Mouse (Mus musculus): ENCODE results near the gene Shroom3. TPM values are rescaled to one million over a fixed set of nuclear protein-coding genes. Genes with fewer than 3 reads are reported as not detected.
A peak's percentile ranks its signal among the peaks of the same experiment; 100 is the strongest.

Gene Shroom3
- polyA plus RNA-seq, 1 experiment from 2014 or later = 5.6 TPM

DNA sequence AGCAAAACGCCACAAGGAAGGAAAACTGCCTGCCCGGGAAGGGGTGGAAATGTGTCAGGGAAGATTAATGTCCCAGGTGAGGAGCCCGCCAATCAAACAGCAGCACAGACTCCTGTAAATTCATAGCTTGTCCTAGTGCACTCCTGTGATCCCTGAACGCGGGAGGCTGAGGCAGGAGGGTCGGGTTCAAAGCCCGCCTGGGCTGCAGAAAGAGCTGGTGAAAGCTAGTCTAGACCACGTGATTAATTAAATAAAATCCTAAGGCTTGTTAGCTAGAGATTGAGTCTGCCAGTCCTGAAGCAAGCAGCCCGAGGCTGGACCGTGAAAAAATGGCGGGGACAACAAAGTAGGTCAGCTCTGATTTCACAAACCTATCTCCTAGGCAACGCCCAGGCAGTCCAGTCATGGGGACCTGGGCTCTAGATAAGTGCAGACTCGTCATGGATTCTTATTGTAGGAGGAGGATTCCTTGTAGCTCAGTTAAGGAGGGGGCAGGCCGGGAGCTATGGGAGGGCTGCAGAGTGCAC lies 322.6 kb downstream of the Shroom3 start:
- TF ChIP-seq CTCF (IDR thresholded peaks at IDR 0.05; ENCODE audit: low read depth) = no peak
- ATAC-seq (ENCODE audit: insufficient read depth) (peak; percentile 44), DNase-seq (peak; percentile 40)
- H3K9ac ChIP-seq = peak overlapping the region; percentile 46; the same call in 1 of the 2 replicates
- peak overlapping the region; percentile 56 for H3K4me2 ChIP-seq
- H3K27ac ChIP-seq (ENCODE audit: low read depth) = peak overlapping the region; percentile 83
- no peaks in the 10 kb centered on the region for H3K27me3 ChIP-seq (ENCODE audit: insufficient read depth, low read length)
- WGBS = 39% methylated on average over 14 of the region's 14 CpGs
- H3K36me3 ChIP-seq (ENCODE audit: insufficient read depth) = no peaks in the 10 kb centered on the region
- H3K4me1 ChIP-seq (ENCODE audit: insufficient read depth) = peaks cover 11% of the 10 kb centered on the region
- H3K9me3 ChIP-seq (ENCODE audit: low read depth, low read length) = no peaks in the 10 kb centered on the region
- peak overlapping the region; percentile 22 for H3K4me3 ChIP-seq (ENCODE audit: low read depth, low read length)

GRCm38 (mm10) chr5:93008256-93008655 lies 325.0 kb downstream of the Shroom3 start:
- H3K27ac ChIP-seq (ENCODE audit: low read depth) = no peak overlapping the region
- 92% methylated on average over 9 of the region's 9 CpGs for WGBS
- no peak for ATAC-seq (ENCODE audit: insufficient read depth)

More at GRCm38 (mm10) chr5:93008256-93008655, 325.0 kb downstream of the Shroom3 start:
- H3K9me3 ChIP-seq (ENCODE audit: low read depth, low read length) = no peaks in the 10 kb centered on the region
- H3K4me3 ChIP-seq (ENCODE audit: low read depth, low read length) = no peak overlapping the region
- no peak overlapping the region for H3K9ac ChIP-seq
- no peak overlapping the region for H3K4me2 ChIP-seq
- peaks cover 4% of the 10 kb centered on the region for H3K4me1 ChIP-seq (ENCODE audit: insufficient read depth)
- TF ChIP-seq CTCF (IDR thresholded peaks at IDR 0.05; ENCODE audit: low read depth) = no peak
- H3K36me3 ChIP-seq (ENCODE audit: insufficient read depth) = no peaks in the 10 kb centered on the region
- DNase-seq = no peak
- no peaks in the 10 kb centered on the region for H3K27me3 ChIP-seq (ENCODE audit: insufficient read depth, low read length)

MicroRNA genes within 50 kb of the gene (microRNA counts, 519-probe panel; counts per million panel counts)
- 2,117 counts per million, percentile 26 among the panel's probes with 10 or more counts for microRNA mmu-miR-1961

Small RNAs within 50 kb of the gene (microRNA-seq; reads per million reads assigned to microRNA genes)
- not detected for gene Mir1961 (ENCODE audit: borderline number of aligned reads)

Other genes starting within 250 kb of the Shroom3 start
- gene Nup54, start 248.2 kb upstream of the Shroom3 start, polyA plus RNA-seq (2014; fragmentation: Nextera tagmentation; extraction: Ambion mirVana) = 57.8 and 61.9 TPM in 2 replicates
- 9.5 and 10.7 TPM in 2 replicates for gene Scarb2, start 176.6 kb upstream of the Shroom3 start, polyA plus RNA-seq (2014; fragmentation: Nextera tagmentation; extraction: Ambion mirVana)
- gene Fam47e, start 128.4 kb upstream of the Shroom3 start, polyA plus RNA-seq (2014; fragmentation: Nextera tagmentation; extraction: Ambion mirVana) = 0.18 TPM in 1 of 2 replicates, not detected in the other
- gene Stbd1, start 80.4 kb upstream of the Shroom3 start, polyA plus RNA-seq (2014; fragmentation: Nextera tagmentation; extraction: Ambion mirVana) = 116 and 127 TPM in 2 replicates
- gene Ccdc158, start 8.2 kb upstream of the Shroom3 start, polyA plus RNA-seq (2014; fragmentation: Nextera tagmentation; extraction: Ambion mirVana) = 2.3 and 2.6 TPM in 2 replicates